Comparison of ENCODE assay signal across 1 mouse cellular context in genomic region chr9:15312054-15312735, GRCm38 (mm10).
TF ChIP-seq lines count a peak whose summit lies in the region.

No protein-coding gene starts in this region.

TF ChIP-seq in CH12.LX, 34 proteins besides CTCF, POLR2A, EP300 and RAD21:
- TF ChIP-seq POLR2AphosphoS2 (IDR thresholded peaks at IDR 0.05; ENCODE audit: low read depth, low read length) (0 out of 2 replicates have a peak, but pooled peaks have one; percentile 7), NRF1 (IDR thresholded peaks at IDR 0.05; ENCODE audit: low read depth, low read length) (no peak), BHLHE40 (IDR thresholded peaks at IDR 0.05; ENCODE audit: low read depth, low read length) (no peak), MAZ (IDR thresholded peaks at IDR 0.05; ENCODE audit: low read depth, low read length) (no peak), ZMIZ1 (IDR thresholded peaks at IDR 0.05; ENCODE audit: low read depth, low read length) (peak; percentile 39; the same call in 1 of the 2 replicates), UBTF (IDR thresholded peaks at IDR 0.05; ENCODE audit: low read depth, low read length) (no peak), ZC3H11A (IDR thresholded peaks at IDR 0.05; ENCODE audit: low read depth, low read length) (no peak), MAFK (IDR thresholded peaks at IDR 0.05; ENCODE audit: insufficient replicate concordance, low read length) (no peak), JUND (conservative IDR thresholded peaks at IDR 0.05; ENCODE audit: low read depth, low read length) (no peak), MYC (IDR thresholded peaks at IDR 0.05; ENCODE audit: low read depth, low read length) (no peak)
